Mouse (Mus musculus) ovary, postnatal 36 days (tissue): ENCODE results near the gene Rasgef1c.

Experiments used
- DNase-seq: peaks from one replicate; pipeline ENCODE4 v3.0.0; 2022; ENCODE audit warnings: low spot score, mixed read lengths

The Rasgef1c gene

GRCm38 (mm10) chr11:49977963-49978568 is 76.4 kb downstream of the Rasgef1c start:
- no peak for DNase-seq

GRCm38 (mm10) chr11:49978935-49979334 is 77.3 kb downstream of the Rasgef1c start:
- no peak for DNase-seq

DNA sequence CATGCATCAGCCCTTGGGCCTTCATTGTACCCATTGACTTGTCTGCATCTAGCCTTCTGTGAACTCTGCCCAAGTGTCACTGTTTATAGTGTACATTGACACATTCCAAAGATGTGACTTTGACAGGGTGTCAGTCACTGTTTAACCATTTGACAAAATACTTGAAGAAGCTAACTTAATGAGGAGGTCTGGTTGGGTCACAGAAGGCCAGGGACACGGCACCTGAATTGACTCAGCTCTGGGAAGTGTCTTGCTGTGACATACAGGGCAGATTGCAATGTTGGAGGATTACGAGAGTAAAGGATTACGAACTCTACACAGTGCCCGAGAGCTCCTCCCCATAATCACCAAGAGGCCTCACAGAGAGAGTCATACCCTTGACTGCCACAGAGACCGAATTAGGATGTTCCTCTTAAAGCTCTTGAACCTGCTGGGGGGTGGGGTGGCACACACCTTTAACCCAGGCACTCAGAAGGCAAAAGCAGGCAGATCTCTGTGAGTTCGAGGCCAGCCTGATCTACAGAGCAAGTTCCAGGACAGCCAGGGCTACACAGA is 79.1 kb downstream of the Rasgef1c start:
- no peak for DNase-seq

GRCm38 (mm10) chr11:49981321-49981963 is 79.8 kb downstream of the Rasgef1c start:
- DNase-seq: no peak

GRCm38 (mm10) chr11:49982094-49982493 is 80.5 kb downstream of the Rasgef1c start:
- DNase-seq: no peak

DNA sequence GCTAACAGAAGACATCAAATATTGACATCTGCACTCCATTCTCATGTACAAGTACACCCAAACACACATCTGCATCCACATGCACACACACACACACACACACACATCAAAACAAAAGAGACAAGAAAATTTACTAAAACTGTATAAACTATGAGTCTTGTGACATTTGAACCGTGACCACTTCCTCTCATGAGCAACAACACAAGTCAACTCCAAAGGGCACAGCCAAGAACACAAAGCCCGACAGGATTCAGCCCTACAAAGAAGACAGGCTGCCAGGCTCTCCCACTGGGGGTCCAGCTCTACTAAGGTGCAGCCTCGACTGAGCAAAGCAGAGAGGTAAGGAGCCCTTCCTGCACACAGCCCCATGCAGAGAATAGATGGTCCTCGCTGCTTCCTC is 81.2 kb downstream of the Rasgef1c start:
- DNase-seq: no peak

DNA sequence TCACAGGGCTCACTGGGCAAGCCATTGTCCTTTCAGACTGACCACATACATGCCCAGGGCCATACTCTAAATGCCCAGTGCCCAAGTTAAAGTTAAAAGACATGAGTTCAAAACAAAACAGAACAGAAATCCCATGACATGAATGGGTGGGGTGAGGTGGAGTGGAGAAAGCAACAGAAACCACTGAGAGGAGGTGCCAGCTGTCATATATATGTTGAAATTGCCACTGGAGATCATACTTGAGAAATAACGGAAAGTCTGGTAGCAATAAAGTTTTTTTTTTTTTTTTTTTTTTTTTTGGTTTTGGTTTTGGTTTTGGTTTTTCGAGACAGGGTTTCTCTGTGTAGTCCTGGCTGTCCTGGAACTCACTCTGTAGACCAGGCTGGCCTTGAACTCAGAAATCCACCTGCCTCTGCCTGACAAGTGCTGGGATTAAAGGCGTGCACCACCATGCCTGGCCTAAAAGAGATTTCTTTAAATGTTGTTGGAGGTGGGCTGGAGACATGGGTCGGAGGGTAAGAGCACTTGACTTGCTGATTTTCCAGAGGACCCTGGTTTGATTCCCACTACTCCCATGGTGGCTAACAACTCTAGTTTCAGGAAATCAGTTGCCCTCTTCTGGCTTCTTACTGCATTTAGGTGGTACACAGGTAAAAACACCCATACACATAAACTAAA is 82.4 kb downstream of the Rasgef1c start:
- no peak for DNase-seq

- DNase-seq: no peak
Observed at GRCm38 (mm10) chr11:49985009-49985408, 83.4 kb downstream of the Rasgef1c start.

DNA sequence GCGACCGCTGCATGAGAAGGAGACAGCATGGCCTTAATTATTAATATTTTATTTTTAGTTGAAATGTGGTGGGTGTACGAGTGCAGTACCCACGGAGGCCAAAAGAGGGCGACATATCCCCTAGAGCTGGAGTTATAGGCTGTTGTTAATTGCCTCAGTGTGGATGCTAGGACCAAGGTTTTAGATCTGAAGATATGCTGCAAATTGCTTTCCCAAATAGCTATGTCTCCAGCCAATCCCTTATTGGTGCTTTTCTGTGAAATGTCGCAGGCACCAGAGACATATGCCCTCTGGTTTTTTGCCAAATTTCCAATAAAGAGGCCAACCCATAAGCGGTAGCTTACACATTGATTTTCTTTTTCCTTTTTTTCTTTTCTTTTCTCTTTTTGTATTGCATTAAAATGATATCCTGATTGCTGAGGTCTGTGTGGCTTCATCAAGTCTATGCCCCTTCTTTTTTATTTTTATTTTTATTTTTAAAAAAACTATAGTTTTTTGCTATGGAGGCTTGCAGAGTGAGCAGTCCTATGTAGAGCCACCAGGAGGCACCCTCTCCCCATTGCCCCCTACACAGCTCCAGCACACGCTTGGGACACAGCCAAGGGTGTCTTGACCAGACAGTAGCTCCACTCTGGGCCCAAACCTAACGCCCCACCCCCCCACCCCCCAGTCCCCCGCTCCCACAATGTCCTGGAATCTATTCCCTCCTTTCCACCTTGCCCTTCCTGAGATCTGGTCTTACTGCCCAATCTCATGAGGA is 84.8 kb downstream of the Rasgef1c start:
- peak; percentile 58 for DNase-seq

- no peak for DNase-seq
Observed at GRCm38 (mm10) chr11:49994536-49994935, 92.9 kb downstream of the Rasgef1c start.

- DNase-seq: no peak
Observed at GRCm38 (mm10) chr11:49996398-49996797, 94.8 kb downstream of the Rasgef1c start.

DNA sequence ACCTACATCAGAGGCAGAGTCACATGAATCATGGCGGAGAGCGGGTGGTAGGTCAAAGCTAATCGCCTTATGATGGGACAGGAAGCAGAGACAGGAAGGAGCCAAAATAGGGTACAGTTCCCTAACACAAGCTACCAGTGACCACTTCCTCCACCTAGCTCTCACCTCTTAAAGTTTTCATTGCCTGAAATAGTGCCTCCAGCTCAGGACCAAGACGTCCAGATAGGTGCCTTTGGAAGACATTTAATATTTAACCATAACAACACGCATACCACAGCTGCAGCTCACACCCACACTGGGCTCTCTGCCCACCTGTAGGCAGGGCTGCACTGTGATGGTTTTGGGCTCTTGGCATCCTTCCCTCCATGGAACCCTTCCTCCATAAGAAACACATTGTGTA is 95.7 kb downstream of the Rasgef1c start:
- no peak for DNase-seq

DNA sequence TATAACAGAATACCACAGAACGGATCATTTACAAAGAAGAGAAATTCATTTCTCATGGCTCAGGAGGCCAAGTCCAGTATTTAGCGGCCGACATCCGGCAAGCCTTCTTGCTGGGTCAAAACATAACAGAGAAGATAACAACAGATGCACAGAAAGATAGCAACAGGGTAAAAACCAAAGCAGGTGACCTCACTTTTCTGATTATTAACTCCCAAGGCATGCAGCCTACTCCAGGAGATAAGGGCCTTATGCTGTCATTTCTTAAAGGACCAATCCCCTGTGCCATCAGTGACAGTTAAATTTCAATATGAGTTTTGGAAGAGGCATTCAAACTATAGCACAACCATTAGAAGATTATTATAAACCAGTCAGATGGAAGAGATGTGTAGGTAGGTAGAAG is 101.2 kb downstream of the Rasgef1c start:
- no peak for DNase-seq

DNA sequence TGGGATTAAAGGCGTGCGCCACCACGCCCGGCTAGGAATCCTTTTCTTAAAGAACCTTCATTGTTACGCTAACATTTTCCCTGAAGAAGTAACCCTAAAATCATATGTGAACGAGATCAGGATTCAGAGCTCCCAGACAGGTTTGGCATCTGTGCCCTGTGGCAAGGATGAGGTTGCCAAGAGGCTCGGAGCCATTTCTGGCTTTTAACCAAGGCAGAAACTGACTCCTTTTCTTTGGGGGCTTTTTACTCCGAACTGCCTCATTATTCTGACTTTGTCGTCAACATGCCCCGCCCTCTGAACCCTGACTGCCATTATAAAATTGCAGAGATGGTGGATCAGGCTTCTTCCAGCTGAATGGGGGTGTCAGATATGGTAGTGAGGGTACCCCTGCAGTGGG is 106.1 kb downstream of the Rasgef1c start:
- DNase-seq: no peak

DNA sequence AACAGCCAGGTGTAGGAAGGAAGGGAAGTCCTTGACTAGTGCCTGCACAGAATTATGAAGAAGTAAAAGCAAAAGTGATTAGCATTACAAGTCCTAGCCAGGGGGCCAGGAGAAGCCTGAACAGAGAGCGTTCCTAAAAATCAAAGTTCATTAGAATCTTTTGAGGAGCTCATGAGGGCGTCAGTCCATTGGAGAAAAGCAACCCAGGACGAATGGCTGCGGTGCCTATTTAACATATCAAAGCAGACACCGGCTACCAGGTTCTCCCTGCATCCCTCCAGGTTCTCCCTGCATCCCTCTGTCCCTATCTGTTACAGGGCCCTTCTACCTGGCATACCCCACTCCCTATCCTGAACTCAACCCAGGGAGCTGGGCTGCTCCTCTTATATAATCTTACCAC is 106.6 kb downstream of the Rasgef1c start:
- DNase-seq: no peak

- no peak for DNase-seq
Observed at GRCm38 (mm10) chr11:50013016-50013415, 111.4 kb downstream of the Rasgef1c start.

- DNase-seq: no peak
Observed at GRCm38 (mm10) chr11:50016503-50016902, 114.9 kb downstream of the Rasgef1c start.

- no peak for DNase-seq
Observed at GRCm38 (mm10) chr11:50017511-50017910, 115.9 kb downstream of the Rasgef1c start.

- DNase-seq: no peak
Observed at GRCm38 (mm10) chr11:50018848-50019247, 117.2 kb downstream of the Rasgef1c start.

DNA sequence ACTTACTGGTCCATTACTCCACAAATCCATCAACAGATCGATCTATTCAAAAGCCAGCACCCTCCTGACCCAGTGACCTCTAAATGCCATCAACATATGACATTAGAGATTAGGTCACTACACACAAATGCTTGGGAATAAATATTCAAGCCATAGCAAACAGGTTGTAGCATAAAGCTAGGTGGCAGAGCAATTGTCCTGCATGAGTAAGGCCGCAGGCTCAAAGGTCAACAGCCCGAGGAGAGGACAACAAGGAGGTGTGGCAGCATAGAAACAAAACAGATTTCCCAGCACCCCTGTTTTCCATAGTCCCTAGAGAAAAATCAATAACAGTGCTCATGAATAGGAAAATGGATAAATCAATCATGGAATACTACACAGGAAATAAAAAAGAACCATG is 120.5 kb downstream of the Rasgef1c start:
- DNase-seq: no peak

DNA sequence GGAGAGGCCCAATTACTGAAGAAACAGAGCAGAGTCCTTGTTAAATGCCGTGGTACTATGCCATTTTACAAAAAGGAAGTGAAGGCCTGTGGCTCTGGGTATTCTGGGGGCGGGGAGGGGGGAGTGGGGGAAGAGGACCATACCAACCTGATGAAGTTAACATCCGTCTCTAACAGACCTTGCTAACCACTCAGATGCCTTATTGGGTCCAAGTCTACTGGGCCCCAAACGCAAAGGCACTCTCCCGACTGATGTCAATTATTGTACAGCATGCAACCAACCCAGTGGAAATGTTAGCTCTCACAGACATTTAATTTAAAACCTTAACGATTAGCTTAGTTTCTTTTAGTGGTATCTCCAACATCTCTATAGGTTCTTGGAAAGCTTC is 122.8 kb downstream of the Rasgef1c start:
- DNase-seq: no peak
